Mouse (Mus musculus): Measurements from ENCODE around the gene Golph3l.

DNA sequence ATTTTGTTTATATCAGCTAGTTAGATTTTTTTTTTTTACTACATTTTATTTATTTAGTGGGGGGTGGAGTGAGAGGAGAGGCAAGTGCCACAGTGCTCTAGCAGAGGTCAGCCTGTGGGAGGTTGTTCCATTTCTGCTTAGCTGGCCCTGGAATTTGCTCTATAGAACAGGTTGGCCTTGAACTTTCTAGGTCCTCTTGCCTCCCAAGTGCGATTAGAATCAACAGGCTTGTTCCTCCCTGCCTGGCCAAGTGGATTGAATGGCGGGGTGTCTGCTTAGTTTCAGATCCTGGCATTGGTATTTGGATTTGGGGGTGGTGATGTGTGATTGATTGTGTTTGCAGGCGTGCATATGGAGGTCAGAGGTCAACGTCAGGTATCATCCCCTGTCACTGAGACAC is 47.3 kb downstream of the Golph3l start:
- TF ChIP-seq POLR2A (IDR thresholded peaks at IDR 0.05; ENCODE audit: low read depth, low read length) (no peak), CTCF (conservative IDR thresholded peaks at IDR 0.05; ENCODE audit: insufficient read depth, insufficient read length, low read depth, low read length) (no peak)

All from kidney, adult 2 months (tissue).